Mouse (Mus musculus) kidney, adult 2 months (tissue): ENCODE results near the gene Zswim4.

Experiments used
- CTCF ChIP-seq: fragments of 200-500 bp; conservative IDR thresholded peaks from 2 replicates; pipeline ENCODE4 v1.5.1; 2011; ENCODE audit warnings: low read depth, mild to moderate bottlenecking, control low read depth, low read length, moderate library complexity, mixed read lengths; ENCODE audit not compliant: insufficient read depth, insufficient read length
- POLR2A ChIP-seq: fragments of 200-500 bp; IDR thresholded peaks from one replicate; pipeline ENCODE4 v1.6.1; 2011; ENCODE audit warnings: low read depth, low read length, control low read depth

DNA sequence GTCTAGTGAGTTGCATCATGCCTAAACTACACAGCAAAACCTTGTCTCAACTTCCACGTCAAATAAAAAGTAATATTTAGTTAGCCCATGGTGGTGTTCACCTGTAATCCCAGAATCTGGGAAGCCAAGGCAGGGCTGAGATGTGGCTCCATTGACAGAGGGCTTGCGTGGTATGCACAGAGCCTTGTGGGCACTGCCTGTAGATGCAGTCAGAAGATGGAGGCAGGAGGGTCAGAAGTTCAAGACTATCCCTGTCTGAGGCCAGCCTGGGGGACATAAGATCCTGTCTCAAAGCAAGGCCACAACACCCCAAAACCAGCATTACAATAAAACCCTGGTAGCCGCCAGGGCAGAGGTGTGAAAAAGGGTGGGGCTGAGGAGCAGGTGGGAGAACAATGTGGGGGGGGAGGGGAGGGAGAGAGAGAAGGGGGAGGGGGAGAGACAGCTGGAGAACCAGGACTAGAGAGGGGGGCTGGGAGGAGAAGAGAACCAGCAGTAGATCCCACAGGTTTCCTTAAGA lies 42.6 kb downstream of the Zswim4 start:
- TF ChIP-seq CTCF (no peak), POLR2A (no peak)
